Comparison of ENCODE assay signal across 8 mouse cellular contexts in genomic region chr13:92530721-92531211, GRCm38 (mm10). TPM values are rescaled to one million over a fixed set of nuclear protein-coding genes. Genes with fewer than 3 reads are reported as not detected.
DNase-seq lines count a peak whose midpoint lies in the region; ATAC-seq and TF ChIP-seq lines count a peak whose summit lies in the region.

TSS of gene Zfyve16 (minus strand) at chr13:92530868.

- peak; percentile 97 for DNase-seq in brain, embryonic 14.5 days (ENCODE audit: low read depth)
- DNase-seq in liver, adult 2 months (ENCODE audit: extremely low read depth, low read depth, low spot score), result peak; percentile 80
- peak; percentile 95 for DNase-seq in splenic B cell, adult 2 months (ENCODE audit: low read depth, low spot score)

- H3K36me3 ChIP-seq in C2C12 (ENCODE audit: control insufficient read depth, insufficient read depth) (no peaks in the 10 kb centered on the region), myocyte (ENCODE audit: control insufficient read depth, insufficient read depth) (no peaks in the 10 kb centered on the region)
- no peaks in the 10 kb centered on the region for H3K36me3 ChIP-seq in erythroblast, embryonic 14.5 days (ENCODE audit: control insufficient read depth)
- H3K36me3 ChIP-seq in heart, embryonic 11.5 days (ENCODE audit: control insufficient read depth, insufficient read depth, low read length), result no peaks in the 10 kb centered on the region
- H3K36me3 ChIP-seq in kidney, embryonic 16.5 days (ENCODE audit: insufficient read depth, low read length), result no peaks in the 10 kb centered on the region
- no peaks in the 10 kb centered on the region for H3K36me3 ChIP-seq in liver, adult 2 months (ENCODE audit: control insufficient read depth, insufficient read depth, low read length)
- H3K36me3 ChIP-seq in splenic B cell, adult 2 months (ENCODE audit: control insufficient read depth, insufficient read depth, low read length, poor library complexity, severe bottlenecking), result no peaks in the 10 kb centered on the region

- TF ChIP-seq POLR2A in brain, embryonic 14.5 days (IDR thresholded peaks at IDR 0.05; ENCODE audit: borderline replicate concordance, extremely low read depth, insufficient read depth, insufficient read length, poor library complexity, severe bottlenecking), result peak; percentile 93
- peak; percentile 60 for TF ChIP-seq POLR2A in liver, adult 2 months (IDR thresholded peaks at IDR 0.05; ENCODE audit: extremely low read depth, insufficient read depth, low read length)
- peak; percentile 86 for TF ChIP-seq POLR2A in myocyte (IDR thresholded peaks at IDR 0.05; ENCODE audit: insufficient read length, low read depth)

- H3K79me2 ChIP-seq in C2C12 (ENCODE audit: control insufficient read depth, insufficient read depth), result peaks cover 17% of the 10 kb centered on the region
- H3K79me2 ChIP-seq in liver, adult 2 months (ENCODE audit: control insufficient read depth, insufficient read depth, low read length), result no peaks in the 10 kb centered on the region
- H3K79me2 ChIP-seq in myocyte (ENCODE audit: control insufficient read depth, insufficient read depth), result peaks cover 18% of the 10 kb centered on the region

- H3K27ac ChIP-seq in heart, embryonic 11.5 days (ENCODE audit: low read depth, low read length), result peak within 1 kb of the TSS; percentile 93
- peak within 1 kb of the TSS; percentile 98 for H3K27ac ChIP-seq in kidney, embryonic 16.5 days (ENCODE audit: low read length)
- peak within 1 kb of the TSS; percentile 75 for H3K27ac ChIP-seq in liver, adult 2 months (replicated peaks; ENCODE audit: insufficient read depth, low read depth, low read length)

- H3K4me1 ChIP-seq in erythroblast, embryonic 14.5 days (ENCODE audit: control insufficient read depth), result peaks cover 19% of the 10 kb centered on the region
- peaks cover 6% of the 10 kb centered on the region; the same call in 1 of the 2 replicates for H3K4me1 ChIP-seq in heart, embryonic 11.5 days (ENCODE audit: control insufficient read depth, insufficient read depth, low read length)
- peaks cover 11% of the 10 kb centered on the region; the same call in 1 of the 2 replicates for H3K4me1 ChIP-seq in kidney, embryonic 16.5 days (ENCODE audit: insufficient read depth, low read length)
- H3K4me1 ChIP-seq in liver, adult 2 months (ENCODE audit: control insufficient read depth, insufficient read depth, low read length), result no peaks in the 10 kb centered on the region

- TF ChIP-seq CTCF in C2C12 (IDR thresholded peaks at IDR 0.05; ENCODE audit: control insufficient read depth, insufficient read depth, insufficient read length), result no peak
- no peak for TF ChIP-seq CTCF in brain, embryonic 14.5 days (IDR thresholded peaks at IDR 0.05; ENCODE audit: borderline replicate concordance, extremely low read depth, insufficient read depth, insufficient read length)
- TF ChIP-seq CTCF in liver, adult 2 months (IDR thresholded peaks at IDR 0.05; ENCODE audit: low read depth, low read length), result no peak

- no peaks in the 10 kb centered on the region for H3K9me3 ChIP-seq in erythroblast, embryonic 14.5 days (ENCODE audit: control insufficient read depth, low read length)
- H3K9me3 ChIP-seq in heart, embryonic 11.5 days (replicated peaks; ENCODE audit: control insufficient read depth, low read length), result no peaks in the 10 kb centered on the region
- no peaks in the 10 kb centered on the region for H3K9me3 ChIP-seq in kidney, embryonic 16.5 days (ENCODE audit: low read length)

- peak; percentile 96 for ATAC-seq in heart, embryonic 11.5 days (replicated peaks; ENCODE audit: insufficient number of reproducible peaks, low FRiP score, low TSS enrichment)
- ATAC-seq in kidney, embryonic 16.5 days (ENCODE audit: low FRiP score, low TSS enrichment), result peak; percentile 99

- H3K79me3 ChIP-seq in C2C12 (ENCODE audit: low read depth), result peaks cover 8% of the 10 kb centered on the region

- peak within 1 kb of the TSS; percentile 90 for H3K9ac ChIP-seq in heart, embryonic 11.5 days (ENCODE audit: low read depth, low read length)
- peak within 1 kb of the TSS; percentile 88 for H3K9ac ChIP-seq in kidney, embryonic 16.5 days (replicated peaks; ENCODE audit: low read length)
- peak within 1 kb of the TSS; percentile 71 for H3K9ac ChIP-seq in liver, adult 2 months (ENCODE audit: low read depth, low read length)

- H3K4me3 ChIP-seq in C2C12 (ENCODE audit: insufficient read depth, poor library complexity, severe bottlenecking) (peak within 1 kb of the TSS; percentile 49), myocyte (peak within 1 kb of the TSS; percentile 68)
- H3K4me3 ChIP-seq in erythroblast, embryonic 14.5 days (replicated peaks), result peak within 1 kb of the TSS; percentile 85
- peak within 1 kb of the TSS; percentile 73 for H3K4me3 ChIP-seq in heart, embryonic 11.5 days (ENCODE audit: low read depth, low read length)
- peak within 1 kb of the TSS; percentile 72 for H3K4me3 ChIP-seq in kidney, embryonic 16.5 days (ENCODE audit: low read length)
- H3K4me3 ChIP-seq in liver, adult 2 months (ENCODE audit: insufficient read depth, low read depth, low read length), result peak within 1 kb of the TSS; percentile 70

- H3K27me3 ChIP-seq in C2C12 (ENCODE audit: control insufficient read depth, insufficient read depth, insufficient read length), result no peaks in the 10 kb centered on the region
- H3K27me3 ChIP-seq in erythroblast, embryonic 14.5 days (ENCODE audit: control insufficient read depth), result peaks cover 12% of the 10 kb centered on the region
- no peaks in the 10 kb centered on the region for H3K27me3 ChIP-seq in heart, embryonic 11.5 days (ENCODE audit: control insufficient read depth, insufficient read depth, low read length)
- no peaks in the 10 kb centered on the region for H3K27me3 ChIP-seq in kidney, embryonic 16.5 days (ENCODE audit: insufficient read depth, low read length)
- H3K27me3 ChIP-seq in liver, adult 2 months (ENCODE audit: control insufficient read depth, insufficient read depth, low read length), result no peaks in the 10 kb centered on the region
- no peaks in the 10 kb centered on the region for H3K27me3 ChIP-seq in myocyte (ENCODE audit: control insufficient read depth, insufficient read depth, insufficient read length)
- no peaks in the 10 kb centered on the region for H3K27me3 ChIP-seq in splenic B cell, adult 2 months (ENCODE audit: control insufficient read depth, insufficient read depth, low read length, poor library complexity, severe bottlenecking)

- WGBS in heart, embryonic 11.5 days (ENCODE audit: insufficient replicate concordance), result 0% methylated on average over 46 of the region's 46 CpGs
- WGBS in kidney, embryonic 16.5 days, result under 1% methylated on average over 46 of the region's 46 CpGs
- 0% methylated on average over 46 of the region's 46 CpGs for WGBS in liver, adult 2 months

- H3ac ChIP-seq in C2C12 (ENCODE audit: control insufficient read depth, insufficient read length, low read depth), result peak within 1 kb of the TSS; percentile 88
- peak within 1 kb of the TSS; percentile 49 for H3ac ChIP-seq in myocyte (ENCODE audit: control insufficient read depth, insufficient read length)

- H3K4me2 ChIP-seq in heart, embryonic 11.5 days, result peak within 1 kb of the TSS; percentile 82
- H3K4me2 ChIP-seq in kidney, embryonic 16.5 days (replicated peaks; ENCODE audit: low read depth, low read length), result peak within 1 kb of the TSS; percentile 76
- H3K4me2 ChIP-seq in myocyte (ENCODE audit: low read depth), result peak within 1 kb of the TSS; percentile 79

TF ChIP-seq in C2C12, 6 proteins besides CTCF, POLR2A, EP300 and RAD21:
- TF ChIP-seq MAX (IDR thresholded peaks at IDR 0.05), result peak; percentile 68
- no peak for TF ChIP-seq CEBPB (IDR thresholded peaks at IDR 0.05; ENCODE audit: low read depth)
- no peak for TF ChIP-seq MYOD1 (IDR thresholded peaks at IDR 0.05; ENCODE audit: control insufficient read depth, insufficient read length, low read depth)

TF ChIP-seq in myocyte, 11 proteins besides CTCF, POLR2A, EP300 and RAD21:
- TF ChIP-seq MYOD1 (IDR thresholded peaks at IDR 0.05; ENCODE audit: control insufficient read depth in 1 of 3, insufficient read length in 2 of 3, low read depth in 2 of 3), result no peak
- TF ChIP-seq MYOG (IDR thresholded peaks at IDR 0.05; ENCODE audit: control insufficient read depth in 1 of 3, insufficient read depth in 1 of 3, insufficient read length in 2 of 3, low read depth in 2 of 3), result no peak
- TF ChIP-seq SRF (IDR thresholded peaks at IDR 0.05; ENCODE audit: control insufficient read depth, insufficient read length, low read depth), result no peak
- peak; percentile 97 for TF ChIP-seq POLR2AphosphoS2 (IDR thresholded peaks at IDR 0.05; ENCODE audit: insufficient read length, low read depth)
- TF ChIP-seq E2F4 (IDR thresholded peaks at IDR 0.05; ENCODE audit: insufficient read depth), result no peak
- no peak for TF ChIP-seq USF1 (IDR thresholded peaks at IDR 0.05; ENCODE audit: low read depth)
- no peak for TF ChIP-seq CEBPB (IDR thresholded peaks at IDR 0.05; ENCODE audit: insufficient read depth, poor library complexity, severe bottlenecking)
- TF ChIP-seq TCF12 (IDR thresholded peaks at IDR 0.05; ENCODE audit: insufficient read depth, poor library complexity, severe bottlenecking), result no peak
- TF ChIP-seq REST (IDR thresholded peaks at IDR 0.05; ENCODE audit: insufficient read depth, insufficient read length), result no peak
- no peak for TF ChIP-seq MAX (IDR thresholded peaks at IDR 0.05; ENCODE audit: low read depth)
- TF ChIP-seq TCF3 (IDR thresholded peaks at IDR 0.05; ENCODE audit: insufficient read length, low read depth), result peak; percentile 0

RNA-seq across cellular contexts. Expression of gene Zfyve16, which starts in this region (rescaled TPM):
- polyA plus RNA-seq in C2C12 (2012; fragmentation: generic; extraction: Trizol), result 2.6 TPM
- polyA plus RNA-seq in brain, embryonic 14.5 days (2012; rRNA removed), result 16.2 and 18.6 TPM in 2 replicates
- polyA plus RNA-seq in erythroblast, embryonic 14.5 days (2012), result 0.01 TPM in 1 of 2 replicates, not detected in the other
- polyA plus RNA-seq in heart, embryonic 11.5 days (2014; fragmentation: Nextera tagmentation; extraction: Ambion mirVana), result 11.1 and 13.7 TPM in 2 replicates
- polyA plus RNA-seq in kidney, embryonic 16.5 days (2015; fragmentation: Nextera tagmentation; extraction: Ambion mirVana), result 12.1 and 13.6 TPM in 2 replicates
- 7.5 and 7.8 TPM in 2 replicates for total RNA-seq in liver, adult 2 months (2014; rRNA removed)
- 0.76 and 0.97 TPM in 2 replicates for polyA plus RNA-seq in liver, adult 2 months (2012; rRNA removed)
- polyA plus RNA-seq in myocyte (2012; fragmentation: generic; extraction: Trizol), result 3.6 TPM

Comparison
In these comparisons a context has a peak if more than half of its experiments do, and no peak if none do; other contexts are left out.
1. Peak in every context shown above with its lines: DNase-seq, ATAC-seq, H3K4me3 ChIP-seq and H3K27ac ChIP-seq.